Mouse (Mus musculus): ENCODE measurements around the gene Ints2. TPM values are rescaled to one million over a fixed set of nuclear protein-coding genes. Genes with fewer than 3 reads are reported as not detected.
"Not testable (repeated sequence)": the region's sequence is repeated elsewhere in the genome, so short reads cannot be mapped to it uniquely, and the experiment has no call there.

Ints2 gene
- 17.0 and 21.5 TPM in 2 replicates for polyA plus RNA-seq (2012; rRNA removed)

DNA sequence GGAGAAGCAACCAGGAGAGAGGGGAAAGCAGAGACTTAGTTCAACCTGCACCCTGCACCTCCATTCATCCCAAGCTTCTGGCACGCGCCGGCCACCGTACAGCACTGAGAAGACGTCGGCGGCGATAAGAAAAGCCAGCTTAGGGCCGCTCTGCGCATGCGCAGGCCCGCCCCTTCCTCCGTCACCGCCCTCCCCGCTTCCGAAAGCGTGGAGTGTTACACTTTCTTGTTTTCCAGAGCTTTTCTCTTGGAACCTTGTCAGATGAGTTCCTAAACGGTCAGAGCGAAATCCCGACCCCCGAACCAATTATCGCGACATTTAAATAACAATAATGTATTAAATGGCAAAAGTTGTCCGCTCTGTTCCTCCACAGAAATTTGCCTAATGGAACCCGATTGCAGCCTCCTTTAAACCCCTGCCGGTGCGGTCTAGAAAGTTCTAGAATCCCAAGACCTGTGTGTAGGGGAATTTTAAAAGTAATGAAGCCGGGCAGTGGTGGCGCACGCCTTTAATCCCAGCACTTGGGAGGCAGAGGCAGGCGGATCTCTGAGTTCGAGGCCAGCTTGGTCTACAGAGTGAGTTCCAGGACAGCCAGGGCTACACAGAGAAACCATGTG is at the start of gene Ints2:
Ints2 (minus strand) TSS at position 116 of the 617 bp plus-strand sequence.
- peak; percentile 86 to 96 for DNase-seq (ENCODE audit: extremely low spot score in 1 of 2, low spot score in 1 of 2)

DNA sequence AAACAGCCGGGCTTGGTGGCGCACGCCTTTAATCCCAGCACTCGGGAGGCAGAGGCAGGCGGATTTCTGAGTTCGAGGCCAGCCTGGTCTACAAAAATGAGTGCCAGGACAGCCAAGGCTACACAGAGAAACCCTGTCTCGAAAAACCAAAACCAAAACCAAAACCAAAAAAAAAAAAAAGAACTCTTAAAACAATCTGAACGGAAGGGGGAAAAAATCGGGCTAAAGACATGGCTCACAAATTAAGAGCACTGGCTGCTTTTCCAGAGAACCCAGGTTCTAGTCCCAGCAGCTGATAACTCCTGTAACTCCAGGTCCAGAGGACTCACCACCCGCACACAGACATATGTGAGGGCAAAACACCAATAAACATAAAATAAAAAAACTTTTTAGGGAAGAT is 34.8 kb upstream of the Ints2 start:
- DNase-seq (ENCODE audit: extremely low spot score in 1 of 2, low spot score in 1 of 2): not testable (repeated sequence)

DNA sequence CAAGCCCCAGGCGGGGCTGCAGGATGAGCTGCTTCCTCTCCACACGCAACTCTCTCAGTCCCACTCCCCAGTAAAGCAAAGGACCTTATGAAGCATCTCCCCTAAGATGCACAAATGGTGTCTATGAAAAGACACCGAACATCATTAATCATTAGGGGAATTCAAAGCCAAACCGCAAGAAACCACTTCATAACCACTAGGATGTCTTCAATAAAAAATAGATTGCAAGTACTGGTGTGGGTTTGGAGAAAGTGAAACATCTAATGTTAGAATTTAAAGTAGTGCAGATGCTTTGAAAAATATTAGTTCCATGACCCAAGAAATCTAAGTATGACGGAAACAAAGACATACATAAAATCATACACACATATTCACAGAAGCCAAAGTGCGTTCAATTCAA is 34.3 kb upstream of the Ints2 start:
- no peak for DNase-seq (ENCODE audit: extremely low spot score in 1 of 2, low spot score in 1 of 2)

GRCm38 (mm10) chr11:86285729-86286128 is 28.4 kb upstream of the Ints2 start:
- peak in 1 of 2 experiments; percentile 12 for DNase-seq (ENCODE audit: extremely low spot score in 1 of 2, low spot score in 1 of 2)

- peak in 1 of 2 experiments; percentile 25 for DNase-seq (ENCODE audit: extremely low spot score in 1 of 2, low spot score in 1 of 2)
Observed at GRCm38 (mm10) chr11:86278442-86279102, 21.2 kb upstream of the Ints2 start.

- DNase-seq (ENCODE audit: extremely low spot score in 1 of 2, low spot score in 1 of 2): peak in 1 of 2 experiments; percentile 14
Observed at GRCm38 (mm10) chr11:86257054-86257453, 321 bp downstream of the Ints2 start.

DNA sequence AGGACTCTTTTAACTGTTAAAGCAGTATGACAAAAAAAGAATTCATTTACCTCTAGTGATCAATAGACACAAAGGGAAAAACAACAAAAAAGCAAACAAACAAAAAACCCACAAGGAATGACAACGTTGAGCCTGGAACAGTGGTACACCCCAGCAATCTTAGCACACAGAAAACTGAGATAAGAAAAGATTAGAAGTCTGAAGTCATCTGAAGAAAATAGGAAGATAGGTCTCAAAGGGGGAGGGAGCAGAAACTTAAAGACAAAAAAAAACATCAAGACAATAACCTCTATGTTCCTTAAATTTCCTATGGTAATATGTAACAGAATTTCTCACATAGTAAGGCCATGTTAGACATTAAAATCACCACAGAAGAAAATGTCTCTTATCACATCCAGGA is 4.0 kb downstream of the Ints2 start:
- no peak for DNase-seq (ENCODE audit: extremely low spot score in 1 of 2, low spot score in 1 of 2)

GRCm38 (mm10) chr11:86232446-86232845 is 24.9 kb downstream of the Ints2 start:
- DNase-seq (ENCODE audit: extremely low spot score in 1 of 2, low spot score in 1 of 2): no peak

- DNase-seq (ENCODE audit: extremely low spot score in 1 of 2, low spot score in 1 of 2): no peak
Observed at GRCm38 (mm10) chr11:86231781-86232350, 25.5 kb downstream of the Ints2 start.

GRCm38 (mm10) chr11:86226646-86227180 is 30.7 kb downstream of the Ints2 start:
- no peak for DNase-seq (ENCODE audit: extremely low spot score in 1 of 2, low spot score in 1 of 2)

GRCm38 (mm10) chr11:86225761-86226160 is 31.6 kb downstream of the Ints2 start:
- DNase-seq (ENCODE audit: extremely low spot score in 1 of 2, low spot score in 1 of 2): no peak

DNA sequence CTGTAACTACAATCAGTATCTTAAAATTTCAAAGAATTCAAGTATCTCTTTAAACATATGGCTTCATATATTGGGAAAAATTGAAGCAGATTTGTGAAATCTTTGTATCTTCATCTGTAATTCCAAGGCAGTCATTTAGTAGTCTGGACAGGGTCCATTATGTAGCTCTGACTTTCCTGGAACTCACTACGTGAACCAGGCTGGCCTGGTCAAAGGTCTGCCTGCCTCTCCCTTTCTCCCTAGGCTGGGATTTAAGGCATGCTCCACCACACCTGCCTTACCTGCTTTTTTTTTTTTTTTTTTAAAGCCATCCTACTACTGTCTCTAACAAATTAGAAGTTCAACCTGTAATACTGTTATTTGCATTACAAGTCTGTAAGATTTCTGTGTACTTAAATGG is 45.6 kb downstream of the Ints2 start:
- DNase-seq (ENCODE audit: extremely low spot score in 1 of 2, low spot score in 1 of 2): no peak

DNA sequence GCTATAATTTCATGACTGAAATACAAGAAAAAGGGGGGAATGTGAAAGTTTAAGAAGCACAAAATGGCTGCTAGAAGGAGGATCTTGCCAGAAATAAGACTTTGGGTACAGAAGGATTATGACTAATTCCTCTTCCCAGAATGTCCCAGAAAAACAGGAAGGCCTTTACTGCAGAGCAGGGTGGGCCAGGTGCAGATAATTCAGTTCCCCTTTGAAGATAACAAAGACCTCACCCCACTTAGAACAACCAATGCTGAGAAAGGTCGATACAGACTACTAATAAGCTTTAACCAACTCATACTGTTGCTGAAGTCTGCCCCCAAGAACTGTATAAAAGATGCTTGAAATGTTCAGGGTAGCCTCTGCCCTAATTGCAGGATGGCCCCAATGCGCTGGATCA is 48.3 kb downstream of the Ints2 start:
- DNase-seq (ENCODE audit: extremely low spot score in 1 of 2, low spot score in 1 of 2): no peak

- DNase-seq (ENCODE audit: extremely low spot score in 1 of 2, low spot score in 1 of 2): no peak
Observed at GRCm38 (mm10) chr11:86205876-86206275, 51.5 kb downstream of the Ints2 start.

- DNase-seq (ENCODE audit: extremely low spot score in 1 of 2, low spot score in 1 of 2): no peak
Observed at GRCm38 (mm10) chr11:86205031-86205430, 52.3 kb downstream of the Ints2 start.

GRCm38 (mm10) chr11:86201901-86202675 is 55.3 kb downstream of the Ints2 start:
- DNase-seq (ENCODE audit: extremely low spot score in 1 of 2, low spot score in 1 of 2): no peak

- peak; percentile 80 to 93 for DNase-seq (ENCODE audit: extremely low spot score in 1 of 2, low spot score in 1 of 2)
Observed at GRCm38 (mm10) chr11:86201037-86201786, 56.2 kb downstream of the Ints2 start, which contains the start of gene Brip1. Gene Brip1 (minus strand): TSS chr11:86201193.

GRCm38 (mm10) chr11:86200460-86201021 is 56.8 kb downstream of the Ints2 start:
- DNase-seq (ENCODE audit: extremely low spot score in 1 of 2, low spot score in 1 of 2): no peak

- no peak for DNase-seq (ENCODE audit: extremely low spot score in 1 of 2, low spot score in 1 of 2)
Observed at GRCm38 (mm10) chr11:86199733-86200132, 57.6 kb downstream of the Ints2 start.

DNA sequence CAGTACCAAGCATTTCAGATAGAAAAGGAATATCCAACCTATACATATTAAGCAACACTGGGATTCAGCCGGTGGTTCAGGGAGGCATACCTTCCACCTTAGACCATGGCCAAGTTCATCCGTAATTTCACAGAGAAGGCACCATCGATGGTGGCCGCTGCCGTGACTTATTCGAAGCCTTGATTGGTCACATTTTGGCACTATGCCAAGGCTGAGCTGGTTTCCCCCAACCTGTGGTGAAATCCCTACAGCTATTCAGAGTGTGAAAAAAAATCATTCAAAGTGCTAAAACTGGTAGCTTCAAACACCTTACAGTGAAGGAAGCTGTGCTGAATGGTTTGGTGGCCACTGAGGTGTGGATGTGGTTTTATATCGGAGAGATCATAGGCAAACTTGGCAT is 72.2 kb downstream of the Ints2 start:
- not testable (repeated sequence) for DNase-seq (ENCODE audit: extremely low spot score in 1 of 2, low spot score in 1 of 2)
